Mouse (Mus musculus) neural tube, embryonic 13.5 days (tissue): ENCODE results near the gene Mecom. TPM values are rescaled to one million over a fixed set of nuclear protein-coding genes. Genes with fewer than 3 reads are reported as not detected.

Experiments used
- ATAC-seq: fragments of 200-750 bp; cut with Nextera tagmentation; 2 replicates; pipeline ENCODE4 v1.8.0; 2017; ENCODE audit warnings: low read depth, mild to moderate bottlenecking, moderate TSS enrichment, moderate library complexity
- H3K27ac ChIP-seq: fragments of 300-500 bp; sonication (generic); replicated peaks from 2 replicates; pipeline ENCODE4 v1.5.1; 2015; ENCODE audit warnings: moderate library complexity, mild to moderate bottlenecking, inconsistent platforms
- H3K27me3 ChIP-seq: fragments of 300-500 bp; sonication (generic); 2 replicates; pipeline ENCODE4 v1.6.1; 2015; ENCODE audit warnings: mild to moderate bottlenecking, inconsistent platforms
- H3K36me3 ChIP-seq: fragments of 300-500 bp; sonication (generic); 2 replicates; pipeline ENCODE4 v1.6.1; 2015; ENCODE audit warnings: mild to moderate bottlenecking, inconsistent platforms
- H3K4me1 ChIP-seq: fragments of 300-500 bp; sonication (generic); replicated peaks from 2 replicates; pipeline ENCODE4 v1.6.1; 2015; ENCODE audit warnings: inconsistent platforms
- H3K4me2 ChIP-seq: fragments of 300-500 bp; sonication (generic); 2 replicates; pipeline ENCODE4 v1.6.1; 2015; ENCODE audit warnings: inconsistent platforms, mild to moderate bottlenecking, moderate library complexity
- H3K4me3 ChIP-seq: fragments of 300-500 bp; sonication (generic); 2 replicates; pipeline ENCODE4 v1.5.1; 2015; ENCODE audit warnings: mild to moderate bottlenecking, inconsistent platforms
- H3K9ac ChIP-seq: fragments of 300-500 bp; sonication (generic); 2 replicates; pipeline ENCODE4 v1.6.1; 2015; ENCODE audit warnings: moderate library complexity, mild to moderate bottlenecking, inconsistent platforms
- H3K9me3 ChIP-seq: fragments of 300-500 bp; sonication (generic); 2 replicates; pipeline ENCODE4 v1.6.1; 2016; ENCODE audit warnings: inconsistent platforms
- WGBS: fragments of 180-500 bp; shearing (Covaris S2); methylation state at CpG from one replicate; pipeline ENCODE4 v1.1.7; 2015; 5-methylcytosine and 5-hydroxymethylcytosine counted together
- polyA plus RNA-seq: library from polyadenylated mRNA; unstranded; fragments of >200 nt; fragmentation: Nextera tagmentation; extraction: Ambion mirVana; gene quantifications from 2 replicates; pipeline ENCODE4 v1.2.1, GENCODE M21; 2015

Gene Mecom
- polyA plus RNA-seq, 1 experiment from 2014 or later = 8.9 TPM

DNA sequence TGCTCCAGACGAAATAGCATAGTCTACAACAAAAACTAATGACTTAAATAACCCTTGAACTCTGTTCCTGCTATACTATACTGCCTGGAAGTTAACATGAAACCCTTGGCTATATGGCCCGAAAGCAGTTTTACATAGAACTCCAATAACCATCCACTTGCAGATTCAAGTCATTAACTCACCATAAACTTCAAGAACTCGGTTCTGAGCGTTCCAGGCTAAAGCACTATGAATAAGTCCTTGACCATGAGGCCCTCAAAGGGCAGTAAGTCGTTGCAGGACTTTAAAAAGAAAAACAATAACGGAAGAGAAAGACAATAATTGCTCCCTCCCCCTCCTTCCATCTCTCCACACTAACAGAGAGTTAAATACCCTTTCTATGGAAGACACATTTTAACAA lies 536.9 kb downstream of the Mecom start:
- peak overlapping the region; percentile 49 for H3K4me3 ChIP-seq
- H3K4me2 ChIP-seq = peak overlapping the region; percentile 81
- peaks cover 35% of the 10 kb centered on the region for H3K27me3 ChIP-seq
- ATAC-seq = no peak
- peaks cover 14% of the 10 kb centered on the region for H3K4me1 ChIP-seq
- H3K9me3 ChIP-seq = no peaks in the 10 kb centered on the region
- 15% methylated on average over 6 of the region's 6 CpGs for whole genome bisulfite sequencing
- no peak overlapping the region; the same call in 1 of the 2 replicates for H3K27ac ChIP-seq
- H3K9ac ChIP-seq = peak overlapping the region; percentile 17
- H3K36me3 ChIP-seq = no peaks in the 10 kb centered on the region

- Histone ChIP-seq H3K36me3 (no peaks in the 10 kb centered on the region), H3K4me2 (no peak overlapping the region), H3K9me3 (no peaks in the 10 kb centered on the region), H3K9ac (no peak overlapping the region), H3K4me1 (peaks cover 20% of the 10 kb centered on the region), H3K4me3 (no peak overlapping the region), H3K27ac (no peak overlapping the region), H3K27me3 (peaks cover 30% of the 10 kb centered on the region)
- 61% methylated on average over 5 of the region's 5 CpGs for WGBS
- ATAC-seq = no peak
Measured at GRCm38 (mm10) chr3:30009596-30009995, 538.2 kb downstream of the Mecom start.

GRCm38 (mm10) chr3:30004888-30005405 lies 542.9 kb downstream of the Mecom start:
- Histone ChIP-seq H3K4me1 (peaks cover 6% of the 10 kb centered on the region; the same call in 1 of the 2 replicates), H3K9ac (no peak overlapping the region), H3K36me3 (no peaks in the 10 kb centered on the region), H3K4me2 (no peak overlapping the region), H3K9me3 (no peaks in the 10 kb centered on the region), H3K27me3 (peaks cover 4% of the 10 kb centered on the region; the same call in 1 of the 2 replicates), H3K4me3 (no peak overlapping the region), H3K27ac (no peak overlapping the region)
- 33% methylated on average over 8 of the region's 8 CpGs for WGBS
- ATAC-seq = no peak

GRCm38 (mm10) chr3:30000260-30000659 lies 547.5 kb downstream of the Mecom start:
- H3K9me3 ChIP-seq = no peaks in the 10 kb centered on the region
- no peak for ATAC-seq

DNA sequence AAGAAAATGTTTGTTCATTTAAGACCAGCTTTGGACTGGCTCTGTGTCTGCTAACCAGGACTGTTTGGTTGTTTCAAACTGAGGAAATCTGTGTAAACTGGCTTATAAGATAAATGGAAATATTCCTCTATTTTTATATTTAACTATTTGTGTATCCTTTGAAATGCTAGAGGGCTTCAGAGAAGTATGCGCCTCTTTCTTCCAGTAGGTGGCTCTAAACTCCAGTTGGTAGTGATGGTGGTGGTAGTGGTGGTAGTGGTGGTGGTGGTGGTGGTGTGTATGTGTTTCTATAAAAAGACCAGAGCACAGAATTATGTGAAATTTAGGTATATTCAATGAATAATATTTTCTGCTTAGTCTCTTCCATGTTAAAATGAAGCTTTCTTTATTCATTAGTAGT lies 548.8 kb downstream of the Mecom start:
- H3K4me3 ChIP-seq = no peak overlapping the region
- no peaks in the 10 kb centered on the region for H3K27me3 ChIP-seq
- H3K9me3 ChIP-seq = no peaks in the 10 kb centered on the region
- no peaks in the 10 kb centered on the region for H3K36me3 ChIP-seq
- H3K9ac ChIP-seq = no peak overlapping the region
- WGBS = 46% methylated on average over 1 of the region's 1 CpGs
- H3K27ac ChIP-seq = no peak overlapping the region
- H3K4me1 ChIP-seq = no peaks in the 10 kb centered on the region
- ATAC-seq = no peak
- no peak overlapping the region for H3K4me2 ChIP-seq

More at GRCm38 (mm10) chr3:30000260-30000659, 547.5 kb downstream of the Mecom start:
- H3K4me3 ChIP-seq = no peak overlapping the region
- 61% methylated on average over 7 of the region's 7 CpGs for WGBS
- H3K4me1 ChIP-seq = peaks cover 6% of the 10 kb centered on the region; the same call in 1 of the 2 replicates
- H3K27me3 ChIP-seq = no peaks in the 10 kb centered on the region
- no peak overlapping the region for H3K9ac ChIP-seq
- H3K27ac ChIP-seq = no peak overlapping the region
- no peaks in the 10 kb centered on the region for H3K36me3 ChIP-seq
- H3K4me2 ChIP-seq = no peak overlapping the region

DNA sequence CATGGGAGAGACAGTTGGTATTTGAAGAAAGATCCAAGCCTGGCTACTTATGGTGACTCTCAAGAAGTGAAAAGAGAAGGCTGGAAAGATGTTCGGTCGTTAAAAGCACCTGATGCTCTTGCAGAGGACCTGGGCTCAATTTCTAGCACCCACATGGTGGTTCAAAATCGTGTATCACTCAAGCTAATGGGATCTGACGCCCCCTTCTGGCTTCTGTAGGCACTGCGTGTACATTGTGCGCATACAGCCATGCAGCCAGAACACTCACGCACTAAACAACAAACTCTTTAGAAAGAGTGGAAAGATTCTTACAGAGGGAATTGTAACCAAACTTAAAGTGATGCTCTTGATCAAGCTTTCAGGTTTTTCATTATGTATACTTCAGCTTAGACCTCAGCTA lies 550.7 kb downstream of the Mecom start:
- H3K4me1 ChIP-seq = no peaks in the 10 kb centered on the region
- ATAC-seq = no peak
- H3K9me3 ChIP-seq = no peaks in the 10 kb centered on the region
- no peak overlapping the region for H3K27ac ChIP-seq
- H3K4me2 ChIP-seq = no peak overlapping the region
- H3K9ac ChIP-seq = no peak overlapping the region
- H3K36me3 ChIP-seq = no peaks in the 10 kb centered on the region
- WGBS = 86% methylated on average over 7 of the region's 7 CpGs
- no peaks in the 10 kb centered on the region for H3K27me3 ChIP-seq
- H3K4me3 ChIP-seq = no peak overlapping the region

DNA sequence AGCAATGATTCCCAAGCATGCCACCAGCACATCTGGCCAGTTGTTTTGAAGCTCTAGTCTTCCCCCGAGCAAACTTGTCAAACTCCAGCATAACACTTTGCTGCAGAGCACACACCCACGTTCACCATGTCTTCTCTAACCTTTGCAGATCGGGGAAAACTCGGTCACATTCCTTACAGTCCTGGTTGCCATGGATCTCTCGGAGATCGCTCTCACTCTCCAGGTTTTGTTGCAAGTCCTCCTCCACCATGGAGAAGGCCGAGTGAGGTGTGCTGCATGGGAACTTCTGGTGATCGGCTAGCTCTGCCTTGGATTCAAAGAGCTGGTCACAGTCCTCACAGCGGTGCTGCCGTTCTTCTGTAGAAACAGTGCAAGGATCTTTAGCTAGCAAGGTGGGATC lies 554.5 kb downstream of the Mecom start:
- 76% methylated on average over 10 of the region's 10 CpGs for WGBS

DNA sequence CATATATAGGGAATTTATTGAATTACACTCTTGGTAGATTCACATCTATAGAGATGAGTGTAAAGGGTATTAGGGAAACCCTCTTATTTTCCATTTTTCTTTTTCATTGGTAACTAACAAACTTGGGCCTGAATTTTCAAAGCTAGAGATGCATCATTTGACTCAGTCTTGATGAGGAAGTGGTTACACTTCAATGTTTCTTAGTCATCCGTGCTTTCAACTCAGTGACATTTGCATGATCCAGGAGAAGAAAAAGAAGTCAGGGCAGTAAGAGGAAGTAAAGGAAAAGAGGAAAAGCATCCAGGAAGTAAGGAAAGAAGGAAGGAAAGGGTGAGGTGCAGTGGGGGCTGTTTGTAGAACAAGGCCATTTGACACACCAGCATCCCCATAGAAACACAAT lies 556.3 kb downstream of the Mecom start:
- 77% methylated on average over 1 of the region's 1 CpGs for WGBS
- H3K4me2 ChIP-seq = no peak overlapping the region
- no peaks in the 10 kb centered on the region for H3K27me3 ChIP-seq
- H3K9me3 ChIP-seq = no peaks in the 10 kb centered on the region
- H3K9ac ChIP-seq = no peak overlapping the region
- no peak overlapping the region for H3K27ac ChIP-seq
- no peak overlapping the region for H3K4me3 ChIP-seq
- H3K4me1 ChIP-seq = no peaks in the 10 kb centered on the region
- ATAC-seq = no peak
- H3K36me3 ChIP-seq = no peaks in the 10 kb centered on the region

More for the DNA sequence above, 554.5 kb downstream of the Mecom start:
- Histone ChIP-seq H3K9me3 (no peaks in the 10 kb centered on the region), H3K27me3 (no peaks in the 10 kb centered on the region), H3K9ac (no peak overlapping the region), H3K4me1 (no peaks in the 10 kb centered on the region), H3K36me3 (no peaks in the 10 kb centered on the region), H3K4me3 (no peak overlapping the region), H3K27ac (no peak overlapping the region), H3K4me2 (no peak overlapping the region)
- ATAC-seq = no peak

- 78% methylated on average over 3 of the region's 3 CpGs for WGBS
- Histone ChIP-seq H3K36me3 (no peaks in the 10 kb centered on the region), H3K4me2 (no peak overlapping the region), H3K27ac (no peak overlapping the region), H3K27me3 (no peaks in the 10 kb centered on the region), H3K4me3 (no peak overlapping the region), H3K9me3 (no peaks in the 10 kb centered on the region), H3K9ac (no peak overlapping the region), H3K4me1 (no peaks in the 10 kb centered on the region)
- no peak for ATAC-seq
Measured at GRCm38 (mm10) chr3:29984431-29984830, 563.4 kb downstream of the Mecom start.

- Histone ChIP-seq H3K36me3 (no peaks in the 10 kb centered on the region), H3K9ac (no peak overlapping the region), H3K9me3 (no peaks in the 10 kb centered on the region), H3K27ac (no peak overlapping the region), H3K27me3 (no peaks in the 10 kb centered on the region), H3K4me2 (no peak overlapping the region), H3K4me1 (no peaks in the 10 kb centered on the region), H3K4me3 (no peak overlapping the region)
- WGBS = 62% methylated on average over 7 of the region's 7 CpGs
- no peak for ATAC-seq
Measured at GRCm38 (mm10) chr3:29981259-29981910, 566.4 kb downstream of the Mecom start.

GRCm38 (mm10) chr3:29980531-29980930 lies 567.3 kb downstream of the Mecom start:
- H3K9ac ChIP-seq = no peak overlapping the region
- no peaks in the 10 kb centered on the region for H3K9me3 ChIP-seq
- ATAC-seq = no peak
- H3K4me3 ChIP-seq = no peak overlapping the region
- no peak overlapping the region for H3K27ac ChIP-seq
- no peaks in the 10 kb centered on the region for H3K4me1 ChIP-seq
- WGBS = 92% methylated on average over 9 of the region's 9 CpGs
- no peaks in the 10 kb centered on the region for H3K27me3 ChIP-seq
- no peak overlapping the region for H3K4me2 ChIP-seq
- H3K36me3 ChIP-seq = no peaks in the 10 kb centered on the region

GRCm38 (mm10) chr3:29976580-29976979 lies 571.2 kb downstream of the Mecom start:
- Histone ChIP-seq H3K27me3 (no peaks in the 10 kb centered on the region), H3K9ac (no peak overlapping the region), H3K27ac (no peak overlapping the region), H3K4me1 (no peaks in the 10 kb centered on the region), H3K4me3 (no peak overlapping the region), H3K9me3 (no peaks in the 10 kb centered on the region), H3K36me3 (no peaks in the 10 kb centered on the region), H3K4me2 (no peak overlapping the region)
- WGBS = 79% methylated on average over 4 of the region's 4 CpGs
- no peak for ATAC-seq
